Mouse (Mus musculus) kidney, adult 10 weeks (tissue): ENCODE data around the gene Gatad2a. TPM values are rescaled to one million over a fixed set of nuclear protein-coding genes. Genes with fewer than 3 reads are reported as not detected.

Experiments
- polyA plus RNA-seq: library from polyadenylated mRNA; stranded (reverse); fragments of 350-450 nt; fragmentation: Illumina TruSeq; extraction: RNeasy Lipid Tissue Mini Kit (QIAGEN cat#74804); gene quantifications from one replicate; pipeline ENCODE4 v1.2.3, GENCODE M21; 2014; ENCODE audit warnings: low read depth, low replicate concordance

Gatad2a gene
- polyA plus RNA-seq = 5.7 TPM

GRCm38 (mm10) chr8:69995776-69996588, at the start of gene Gatad2a:
Gene Gatad2a (minus strand): TSS chr8:69996384.

GRCm38 (mm10) chr8:70042583-70043455, 46.6 kb upstream of the Gatad2a start, which contains the start of the genes Mau2 and Sugp1:
Gene Mau2 (minus strand): TSS chr8:70042734.
Gene Sugp1 (plus strand): TSS chr8:70042813.

GRCm38 (mm10) chr8:69902163-69903062, 93.8 kb downstream of the Gatad2a start, which contains the start of the genes Tssk6, Ndufa13 and Yjefn3:
Gene Tssk6 (plus strand): TSS chr8:69902184.
Gene Ndufa13 (minus strand): TSS chr8:69902558.
Gene Yjefn3 (minus strand): TSS chr8:69902712.

GRCm38 (mm10) chr8:69887289-69888243, 108.6 kb downstream of the Gatad2a start, which contains the start of gene Cilp2:
Gene Cilp2 (minus strand): TSS chr8:69887687.

Other genes with a start within 250 kb of the Gatad2a start
- 12.6 TPM for gene Zfp963, start 246.4 kb downstream of the Gatad2a start, polyA plus RNA-seq
- not detected for gene Gm20422, start 221.5 kb downstream of the Gatad2a start, polyA plus RNA-seq
- gene Atp13a1, start 205.2 kb downstream of the Gatad2a start, polyA plus RNA-seq = 1.6 TPM
- gene Zfp866, start 205.2 kb downstream of the Gatad2a start, polyA plus RNA-seq = 35.9 TPM
- 1.5 TPM for gene Gmip, start 187.7 kb downstream of the Gatad2a start, polyA plus RNA-seq
- 2.6 TPM for gene Lpar2, start 174.0 kb downstream of the Gatad2a start, polyA plus RNA-seq
- gene Pbx4, start 163.9 kb downstream of the Gatad2a start, polyA plus RNA-seq = not detected
- not detected for gene Cilp2, start 108.7 kb downstream of the Gatad2a start, polyA plus RNA-seq
- not detected for gene Tssk6, start 94.2 kb downstream of the Gatad2a start, polyA plus RNA-seq
- 1.2 TPM for gene Ndufa13, start 93.8 kb downstream of the Gatad2a start, polyA plus RNA-seq
- not detected for gene Yjefn3, start 93.7 kb downstream of the Gatad2a start, polyA plus RNA-seq
- 7.8 TPM for gene Mau2, start 46.4 kb upstream of the Gatad2a start, polyA plus RNA-seq
- 4.8 TPM for gene Sugp1, start 46.4 kb upstream of the Gatad2a start, polyA plus RNA-seq
- 2.3 TPM for gene Tm6sf2, start 76.5 kb upstream of the Gatad2a start, polyA plus RNA-seq
- gene Hapln4, start 87.1 kb upstream of the Gatad2a start, polyA plus RNA-seq = not detected
- not detected for gene Ncan, start 124.5 kb upstream of the Gatad2a start, polyA plus RNA-seq
- gene Nr2c2ap, start 134.9 kb upstream of the Gatad2a start, polyA plus RNA-seq = 1.2 TPM
- 0.81 TPM for gene Rfxank, start 142.8 kb upstream of the Gatad2a start, polyA plus RNA-seq
- gene Borcs8, start 143.1 kb upstream of the Gatad2a start, polyA plus RNA-seq = 9.1 TPM
- gene Mef2b, start 143.3 kb upstream of the Gatad2a start, polyA plus RNA-seq = not detected
- 4.8 TPM for gene Tmem161a, start 176.0 kb upstream of the Gatad2a start, polyA plus RNA-seq
- gene Slc25a42, start 215.9 kb upstream of the Gatad2a start, polyA plus RNA-seq = 4.1 TPM
- 3.2 TPM for gene Sugp2, start 237.8 kb upstream of the Gatad2a start, polyA plus RNA-seq
- gene Armc6, start 238.1 kb upstream of the Gatad2a start, polyA plus RNA-seq = 0.93 TPM